Mouse (Mus musculus) inflammation-experienced regulatory T-cells, adult 16 weeks (primary cell): ENCODE data around the gene Mlec. TPM values are rescaled to one million over a fixed set of nuclear protein-coding genes. Genes with fewer than 3 reads are reported as not detected.

Experiments
- polyA plus RNA-seq: library from polyadenylated mRNA; unstranded; fragments of 100-300 nt; shearing (Covaris generic); gene quantifications from one replicate; pipeline ENCODE4 v1.2.1, GENCODE M21; 2017

Gene Mlec
- polyA plus RNA-seq = 67.1 TPM

DNA sequence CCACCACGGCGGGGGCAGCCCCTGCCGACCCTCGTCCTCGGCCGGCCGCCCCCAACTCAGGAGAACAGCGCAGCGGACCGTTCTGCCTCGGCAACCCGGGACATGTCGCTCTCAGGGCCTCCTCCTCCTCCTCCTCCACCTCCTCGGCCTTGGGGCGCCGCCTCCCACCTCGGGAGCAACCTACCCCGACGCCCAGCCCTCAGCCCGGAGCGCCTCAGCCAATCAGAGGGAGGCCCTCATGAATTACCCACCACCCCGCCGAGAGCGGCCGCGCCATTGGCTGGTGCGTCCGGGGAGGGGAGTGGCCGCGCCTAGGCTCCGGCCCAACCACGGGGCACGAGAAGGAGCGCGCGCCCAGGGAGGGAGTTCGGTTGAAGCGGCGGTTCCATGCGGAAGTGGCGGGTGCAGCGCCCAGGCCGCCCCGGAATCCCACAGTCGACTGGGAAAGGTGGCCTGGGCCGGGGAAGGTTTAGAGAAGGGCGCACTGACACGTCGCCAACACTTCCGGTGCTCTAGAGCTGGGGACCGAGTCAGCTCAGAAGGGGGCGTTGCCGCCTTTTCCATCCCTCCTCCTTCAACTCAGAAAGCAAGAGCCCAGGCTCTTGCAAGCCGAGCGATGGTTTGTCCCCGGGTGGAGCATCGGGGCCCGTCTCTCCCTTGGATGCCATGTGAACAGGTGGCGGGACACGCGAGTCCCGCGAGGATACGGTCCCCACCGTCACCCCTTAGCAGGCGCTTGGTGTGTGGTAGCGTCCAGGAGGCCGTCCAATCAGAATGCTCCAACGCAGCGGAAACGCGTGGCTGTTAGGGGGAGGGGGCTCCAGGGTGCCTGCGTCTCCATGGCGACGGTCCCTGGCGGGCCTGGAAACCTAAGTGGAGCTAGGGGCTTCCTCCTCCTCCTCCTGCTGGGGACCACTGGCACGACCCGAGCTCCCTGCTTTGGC is at the start of gene Mlec:
Gene Mlec (minus strand): TSS at position 140 of the 944 bp plus-strand sequence.

DNA sequence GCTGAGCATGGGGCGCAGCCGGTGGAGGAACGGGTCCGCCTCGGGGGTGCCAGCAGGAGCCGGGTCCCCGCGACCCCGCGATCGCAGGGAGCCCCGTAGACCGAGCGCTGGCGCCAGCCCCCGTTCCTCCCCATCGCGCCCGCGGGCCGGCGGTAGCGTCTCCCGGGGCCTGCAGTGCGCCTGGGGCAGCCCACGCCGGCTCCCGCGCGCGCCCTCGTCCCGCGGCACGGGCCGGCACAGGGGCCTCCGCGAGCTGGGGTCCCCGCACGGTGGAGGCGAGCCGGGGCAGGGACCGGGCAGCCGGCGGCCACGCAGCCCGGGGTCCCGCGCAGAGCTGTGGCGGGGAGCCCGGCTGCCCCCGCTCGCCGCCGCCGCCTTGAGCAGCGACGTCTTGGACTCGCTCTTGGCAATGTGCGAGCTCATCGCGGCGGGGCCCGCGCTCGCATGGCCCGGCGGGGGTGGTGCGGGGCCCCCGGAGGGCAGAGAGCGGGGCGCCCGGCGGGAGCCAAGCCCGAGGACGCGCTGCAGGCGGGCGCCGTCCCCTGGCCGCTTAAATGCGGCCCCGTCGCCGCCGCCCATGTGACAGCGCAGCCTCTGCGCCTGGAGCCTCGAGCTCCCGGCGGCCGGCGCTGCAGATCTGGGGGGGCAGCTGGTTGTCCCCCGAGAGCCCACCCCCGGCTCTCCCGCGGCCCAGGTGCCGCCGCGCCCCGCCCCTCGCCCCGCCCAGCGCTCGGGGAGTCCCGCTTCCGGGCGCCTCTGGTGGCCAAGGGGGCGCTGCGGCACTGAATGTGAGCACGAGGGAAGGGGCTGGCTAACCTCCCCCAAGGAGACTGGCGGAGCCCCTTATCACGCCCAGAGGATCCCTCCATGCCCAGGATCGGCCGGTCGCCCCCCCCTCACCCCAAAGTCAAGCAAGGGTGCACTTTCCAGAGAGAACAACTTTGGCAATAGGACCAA is 36.0 kb upstream of the Mlec start, which contains the start of gene Cabp1:
Gene Cabp1 (minus strand): TSS at position 713 of the 957 bp plus-strand sequence.

DNA sequence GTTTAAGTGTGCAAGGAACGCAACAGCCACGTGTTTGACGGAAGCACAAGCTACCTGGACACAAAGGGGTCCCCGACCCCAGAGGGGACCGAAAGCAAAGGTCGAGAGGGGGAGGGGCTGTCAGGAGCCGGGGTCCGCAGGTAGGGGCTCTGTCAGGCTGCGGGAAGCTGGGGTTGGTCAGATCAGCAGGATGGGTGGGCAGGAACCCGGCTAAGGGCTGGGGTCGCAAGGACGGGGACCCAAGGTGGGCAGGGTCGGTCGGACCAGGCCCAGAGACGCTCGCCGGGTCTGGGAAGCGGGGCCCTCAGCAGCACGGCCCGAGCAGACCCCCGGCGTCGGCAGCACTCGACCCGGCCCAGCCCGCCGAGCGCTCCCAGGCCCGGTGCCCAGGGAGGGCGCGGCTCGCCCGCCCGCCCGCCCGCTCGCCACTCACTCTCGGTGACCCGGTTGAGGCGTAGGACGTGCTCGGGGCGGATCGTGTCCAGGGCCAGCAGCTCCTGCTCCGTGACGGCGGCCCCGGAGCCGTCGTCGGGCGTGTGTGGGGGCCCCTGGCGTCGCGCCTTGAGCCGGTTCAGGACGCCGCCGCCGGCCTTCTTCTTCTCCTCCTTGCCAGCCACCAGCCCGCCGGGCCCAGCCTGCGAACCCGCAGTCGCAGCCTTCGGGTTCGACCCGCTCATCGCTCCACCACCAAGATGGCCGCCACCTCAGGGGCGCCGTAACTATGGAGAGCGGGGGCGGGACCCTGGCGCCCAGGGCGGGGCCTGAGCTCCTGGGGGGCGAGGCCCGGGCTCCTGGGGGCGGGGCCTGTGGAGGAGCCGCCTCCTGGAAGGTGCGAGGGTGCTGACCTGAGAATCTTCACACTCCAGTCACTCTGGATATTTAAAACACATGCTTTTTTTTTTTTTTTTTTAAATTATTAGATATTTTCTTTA is 23.5 kb downstream of the Mlec start, which contains the start of gene Unc119b:
Gene Unc119b (minus strand): TSS at position 742 of the 932 bp plus-strand sequence.

DNA sequence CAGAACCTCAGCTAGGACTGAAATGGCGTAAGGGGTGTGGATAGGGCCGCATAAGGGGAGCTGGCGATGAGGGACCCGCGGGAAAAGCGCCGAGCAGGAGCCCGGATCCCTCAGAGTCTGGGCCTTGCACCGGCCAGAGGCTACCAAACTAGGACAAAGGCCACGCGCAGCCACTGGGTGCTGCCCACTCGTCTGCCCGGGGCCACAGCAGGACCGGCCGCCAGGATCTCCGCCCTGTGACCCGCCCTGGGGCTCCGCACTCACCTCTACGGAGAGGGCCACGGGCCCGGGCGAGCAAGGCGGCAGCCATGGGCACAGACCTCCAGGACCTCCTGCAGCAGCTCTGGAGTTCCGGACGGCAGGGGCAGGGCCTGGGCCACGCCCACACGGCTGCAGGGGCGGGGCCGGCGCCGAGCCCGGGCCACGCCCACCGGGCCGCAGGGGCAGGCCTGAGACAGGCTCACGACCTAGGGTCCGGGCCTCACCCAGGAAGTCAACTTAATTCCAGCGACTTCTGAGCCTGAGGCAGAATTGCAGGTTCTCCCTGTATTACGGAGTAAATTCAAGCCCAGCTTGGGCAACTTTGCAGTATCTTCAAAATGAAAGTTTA is 38.9 kb downstream of the Mlec start, which contains the start of gene Acads:
Gene Acads (minus strand): TSS at position 386 of the 610 bp plus-strand sequence.

DNA sequence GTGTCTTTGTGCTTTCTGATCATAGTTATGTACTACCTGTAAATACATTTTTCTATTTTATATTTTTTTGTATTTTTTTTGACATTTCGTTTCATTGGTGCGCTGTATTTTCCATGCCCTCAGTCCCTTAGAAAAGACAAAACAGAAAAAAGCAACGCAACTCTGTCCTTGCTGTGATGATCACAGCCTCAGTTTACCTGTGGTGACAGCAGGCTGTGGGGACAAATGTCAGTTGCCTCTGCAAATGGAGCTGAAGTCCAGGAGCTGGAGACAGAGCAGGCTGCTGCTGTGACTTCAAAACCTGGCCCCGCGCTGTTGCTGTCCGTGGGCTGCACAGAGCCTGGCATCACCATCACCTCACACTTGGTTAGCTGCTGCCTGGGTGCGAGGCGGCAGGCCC is 59.8 kb downstream of the Mlec start, which contains the start of gene Gm10401:
Gene Gm10401 (minus strand): TSS at position 101 of the 400 bp plus-strand sequence.

Other genes starting within 250 kb of the Mlec start
- 5.3 TPM for gene Oasl1, start 234.9 kb downstream of the Mlec start, polyA plus RNA-seq
- 65.2 TPM for gene 2210016L21Rik, start 216.0 kb downstream of the Mlec start, polyA plus RNA-seq
- gene Hnf1a, start 187.1 kb downstream of the Mlec start, polyA plus RNA-seq = not detected
- gene Sppl3, start 147.0 kb downstream of the Mlec start, polyA plus RNA-seq = 3.0 TPM
- gene Gm10401, start 59.9 kb downstream of the Mlec start, polyA plus RNA-seq = 2.6 TPM
- gene Acads, start 38.8 kb downstream of the Mlec start, polyA plus RNA-seq = 41.4 TPM
- 56.8 TPM for gene Unc119b, start 23.2 kb downstream of the Mlec start, polyA plus RNA-seq
- gene Cabp1, start 36.2 kb upstream of the Mlec start, polyA plus RNA-seq = not detected
- 121 TPM for gene Pop5, start 77.7 kb upstream of the Mlec start, polyA plus RNA-seq
- 30.9 TPM for gene Rnf10, start 114.7 kb upstream of the Mlec start, polyA plus RNA-seq
- 52.8 TPM for gene Coq5, start 121.5 kb upstream of the Mlec start, polyA plus RNA-seq
- 588 TPM for gene Dynll1, start 142.8 kb upstream of the Mlec start, polyA plus RNA-seq
- gene Srsf9, start 169.0 kb upstream of the Mlec start, polyA plus RNA-seq = 13.5 TPM
- 22.3 TPM for gene Gatc, start 183.0 kb upstream of the Mlec start, polyA plus RNA-seq
- gene Triap1, start 183.0 kb upstream of the Mlec start, polyA plus RNA-seq = 57.2 TPM
- 499 TPM for gene Cox6a1, start 190.8 kb upstream of the Mlec start, polyA plus RNA-seq